Mouse (Mus musculus) thymus, adult 2 months (tissue): Measurements from ENCODE around the gene Thrap3.

Source experiments
- CTCF ChIP-seq: fragments of 200-500 bp; IDR thresholded peaks from 2 replicates; pipeline ENCODE4 v1.5.1; 2012; ENCODE audit warnings: mild to moderate bottlenecking, control low read depth, low read length, moderate library complexity, borderline replicate concordance; ENCODE audit not compliant: control insufficient read depth, poor library complexity, insufficient read depth; ENCODE audit errors: extremely low read depth
- POLR2A ChIP-seq: fragments of 200-500 bp; IDR thresholded peaks from 2 replicates; pipeline ENCODE4 v1.6.1; 2012; ENCODE audit warnings: mild to moderate bottlenecking, low read length, control low read depth, moderate library complexity; ENCODE audit not compliant: control insufficient read depth, poor library complexity, insufficient read depth; ENCODE audit errors: extremely low read depth

DNA sequence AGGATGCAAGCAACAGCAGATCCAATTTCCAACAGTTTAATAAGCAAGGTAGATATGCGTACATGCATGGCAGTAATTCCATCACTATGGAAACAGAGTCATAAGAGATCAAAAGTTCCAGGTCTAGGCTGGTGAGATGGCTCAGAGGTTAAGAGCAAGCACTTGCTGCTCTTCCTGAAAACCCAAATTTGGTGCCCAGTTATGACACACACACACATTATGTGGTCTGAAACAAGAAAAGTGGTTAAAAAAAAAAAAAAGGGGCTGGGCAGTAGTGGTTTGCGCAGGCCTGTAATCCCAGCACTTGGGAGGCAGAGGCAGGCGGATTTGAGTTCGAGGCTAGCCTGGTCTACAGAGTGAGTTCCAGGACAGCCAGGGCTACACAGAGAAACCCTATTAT lies 7.6 kb downstream of the Thrap3 start:
- TF ChIP-seq CTCF = no peak
- no peak for TF ChIP-seq POLR2A
